Mouse (Mus musculus): Measurements from ENCODE around the gene Olfr1054. TPM values are rescaled to one million over a fixed set of nuclear protein-coding genes. Genes with fewer than 3 reads are reported as not detected.
"Not testable (repeated sequence)": the region's sequence is repeated elsewhere in the genome, so short reads cannot be mapped to it uniquely, and the experiment has no call there.

The Olfr1054 gene
- not detected in 2 replicates for polyA plus RNA-seq (2015; fragmentation: Nextera tagmentation; extraction: Ambion mirVana)

DNA sequence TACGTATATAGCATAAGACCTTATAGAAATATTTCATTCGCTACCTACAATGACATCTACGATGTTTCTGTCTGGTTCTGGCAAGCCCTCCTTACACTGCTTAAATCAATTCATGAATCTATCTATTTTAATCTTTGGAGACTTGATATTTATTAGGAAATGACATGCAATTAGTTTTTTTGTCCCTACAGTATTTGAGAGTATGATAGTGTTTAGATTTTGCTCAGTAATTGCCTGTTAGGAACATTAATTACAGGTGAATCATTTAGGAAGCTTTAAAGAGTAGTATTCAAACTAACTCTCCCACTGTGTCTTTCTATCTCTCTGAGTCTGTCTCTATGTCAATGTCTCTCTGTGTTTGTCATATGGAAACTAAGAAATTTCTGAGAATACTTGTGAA lies at the start of gene Olfr1054:
Gene Olfr1054, minus strand, starts transcription at position 101 of the 400 bp plus-strand sequence.
- Histone ChIP-seq H3K27ac (replicated peaks) (no peak within 1 kb of the TSS), H3K9me3 (ENCODE audit: control insufficient read depth, low read length) (no peaks in the 10 kb centered on the region), H3K4me3 (ENCODE audit: low read depth, low read length) (no peak within 1 kb of the TSS), H3K27me3 (ENCODE audit: control insufficient read depth, insufficient read depth, low read length) (no peaks in the 10 kb centered on the region), H3K36me3 (ENCODE audit: control insufficient read depth, insufficient read depth, low read length) (no peaks in the 10 kb centered on the region), H3K9ac (ENCODE audit: low read length) (no peak within 1 kb of the TSS), H3K4me2 (replicated peaks; ENCODE audit: low read depth) (no peak within 1 kb of the TSS), H3K4me1 (replicated peaks; ENCODE audit: control insufficient read depth, insufficient read depth) (no peaks in the 10 kb centered on the region)
- WGBS, result 77% methylated on average over 3 of the region's 3 CpGs
- DNase-seq (ENCODE audit: low spot score) (no peak), ATAC-seq (ENCODE audit: low FRiP score, low TSS enrichment) (no peak)
- TF ChIP-seq EP300 (optimal IDR thresholded peaks at IDR 0.05) (no peak), CTCF (IDR thresholded peaks at IDR 0.05; ENCODE audit: low read depth) (no peak)

DNA sequence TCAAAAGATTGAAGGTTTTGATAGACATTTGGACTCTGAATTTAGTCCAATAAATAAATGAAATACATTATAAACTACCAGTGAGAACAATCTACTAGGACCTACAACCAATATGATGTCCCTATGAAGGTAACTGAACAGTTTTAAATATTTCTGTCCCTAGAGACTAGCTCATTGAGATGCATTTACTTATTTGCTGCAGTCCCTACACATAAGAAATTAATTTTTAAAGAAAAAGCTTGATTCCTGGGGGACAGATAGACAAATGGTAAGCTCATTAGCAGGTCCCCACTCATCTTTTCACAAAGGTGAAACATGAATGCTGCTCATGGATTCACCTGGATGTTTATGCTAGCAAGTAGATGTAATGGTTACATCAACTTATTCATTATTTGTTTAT lies 43.1 kb upstream of the Olfr1054 start, which contains the start of gene Olfr1057:
Gene Olfr1057, minus strand, starts transcription at position 101 of the 400 bp plus-strand sequence.
- no peaks in the 10 kb centered on the region for H3K27me3 ChIP-seq (ENCODE audit: control insufficient read depth, insufficient read depth, low read length)
- H3K9me3 ChIP-seq (ENCODE audit: control insufficient read depth, low read length), result no peaks in the 10 kb centered on the region
- no peak within 1 kb of the TSS for H3K4me3 ChIP-seq (ENCODE audit: low read depth, low read length)
- no peak within 1 kb of the TSS for H3K27ac ChIP-seq (replicated peaks)
- ATAC-seq (ENCODE audit: low FRiP score, low TSS enrichment) (no peak), DNase-seq (ENCODE audit: low spot score) (no peak)
- no peaks in the 10 kb centered on the region for H3K4me1 ChIP-seq (replicated peaks; ENCODE audit: control insufficient read depth, insufficient read depth)
- no peaks in the 10 kb centered on the region for H3K36me3 ChIP-seq (ENCODE audit: control insufficient read depth, insufficient read depth, low read length)
- TF ChIP-seq CTCF (IDR thresholded peaks at IDR 0.05; ENCODE audit: low read depth), result no peak
- no peak for TF ChIP-seq EP300 (optimal IDR thresholded peaks at IDR 0.05)
- no peak within 1 kb of the TSS for H3K9ac ChIP-seq (ENCODE audit: low read length)
- H3K4me2 ChIP-seq (replicated peaks; ENCODE audit: low read depth), result no peak within 1 kb of the TSS

- H3K4me3 ChIP-seq (ENCODE audit: low read depth, low read length); H3K4me1 ChIP-seq (replicated peaks; ENCODE audit: control insufficient read depth, insufficient read depth); H3K4me2 ChIP-seq (replicated peaks; ENCODE audit: low read depth); H3K36me3 ChIP-seq (ENCODE audit: control insufficient read depth, insufficient read depth, low read length); H3K27ac ChIP-seq (replicated peaks); H3K27me3 ChIP-seq (ENCODE audit: control insufficient read depth, insufficient read depth, low read length); H3K9ac ChIP-seq (ENCODE audit: low read length); H3K9me3 ChIP-seq (ENCODE audit: control insufficient read depth, low read length); DNase-seq (ENCODE audit: low spot score); ATAC-seq (ENCODE audit: low FRiP score, low TSS enrichment): not testable (repeated sequence)
- no CpG with 5 or more reads among the region's 6 CpGs for WGBS
These were observed 31.1 kb upstream of the Olfr1054 start for GRCm38 (mm10) chr2:86366342-86366741.

- H3K27ac ChIP-seq (replicated peaks), result no peak within 1 kb of the TSS
- TF ChIP-seq EP300 (optimal IDR thresholded peaks at IDR 0.05), result no peak
- TF ChIP-seq CTCF (IDR thresholded peaks at IDR 0.05; ENCODE audit: low read depth), result no peak
- ATAC-seq (ENCODE audit: low FRiP score, low TSS enrichment), result no peak
- H3K9ac ChIP-seq (ENCODE audit: low read length), result no peak within 1 kb of the TSS
- H3K4me3 ChIP-seq (ENCODE audit: low read depth, low read length), result no peak within 1 kb of the TSS
- H3K9me3 ChIP-seq (ENCODE audit: control insufficient read depth, low read length), result no peaks in the 10 kb centered on the region
- no peaks in the 10 kb centered on the region for H3K27me3 ChIP-seq (ENCODE audit: control insufficient read depth, insufficient read depth, low read length)
- H3K4me1 ChIP-seq (replicated peaks; ENCODE audit: control insufficient read depth, insufficient read depth), result no peaks in the 10 kb centered on the region
- H3K4me2 ChIP-seq (replicated peaks; ENCODE audit: low read depth), result no peak within 1 kb of the TSS
- DNase-seq (ENCODE audit: low spot score), result no peak
- no peaks in the 10 kb centered on the region for H3K36me3 ChIP-seq (ENCODE audit: control insufficient read depth, insufficient read depth, low read length)
These were observed 27.1 kb upstream of the Olfr1054 start, which contains the start of gene Olfr1056 for GRCm38 (mm10) chr2:86362369-86362768. Olfr1056 (minus strand) TSS chr2:86362469.

- not testable (repeated sequence) for H3K27ac ChIP-seq (replicated peaks); DNase-seq (ENCODE audit: low spot score); H3K4me2 ChIP-seq (replicated peaks; ENCODE audit: low read depth)
These were observed 16.5 kb upstream of the Olfr1054 start for GRCm38 (mm10) chr2:86351751-86352150.

GRCm38 (mm10) chr2:86350184-86350583 lies 15.0 kb upstream of the Olfr1054 start, which contains the start of gene Olfr1055:
Olfr1055 (minus strand) TSS chr2:86350284.
- Histone ChIP-seq H3K4me1 (replicated peaks; ENCODE audit: control insufficient read depth, insufficient read depth) (no peaks in the 10 kb centered on the region), H3K27ac (replicated peaks) (no peak within 1 kb of the TSS), H3K9me3 (ENCODE audit: control insufficient read depth, low read length) (no peaks in the 10 kb centered on the region), H3K27me3 (ENCODE audit: control insufficient read depth, insufficient read depth, low read length) (no peaks in the 10 kb centered on the region), H3K4me2 (replicated peaks; ENCODE audit: low read depth) (no peak within 1 kb of the TSS), H3K9ac (ENCODE audit: low read length) (no peak within 1 kb of the TSS), H3K4me3 (ENCODE audit: low read depth, low read length) (no peak within 1 kb of the TSS), H3K36me3 (ENCODE audit: control insufficient read depth, insufficient read depth, low read length) (no peaks in the 10 kb centered on the region)
- TF ChIP-seq CTCF (IDR thresholded peaks at IDR 0.05; ENCODE audit: low read depth) (no peak), EP300 (optimal IDR thresholded peaks at IDR 0.05) (no peak)
- ATAC-seq (ENCODE audit: low FRiP score, low TSS enrichment) (no peak), DNase-seq (ENCODE audit: low spot score) (no peak)
- 79% methylated on average over 5 of the region's 5 CpGs for WGBS

More at GRCm38 (mm10) chr2:86351751-86352150, 16.5 kb upstream of the Olfr1054 start:
- 90% methylated on average over 1 of the region's 1 CpGs for whole genome bisulfite sequencing
- not testable (repeated sequence) for H3K27me3 ChIP-seq (ENCODE audit: control insufficient read depth, insufficient read depth, low read length); H3K4me3 ChIP-seq (ENCODE audit: low read depth, low read length); H3K9me3 ChIP-seq (ENCODE audit: control insufficient read depth, low read length); H3K4me1 ChIP-seq (replicated peaks; ENCODE audit: control insufficient read depth, insufficient read depth); ATAC-seq (ENCODE audit: low FRiP score, low TSS enrichment); H3K36me3 ChIP-seq (ENCODE audit: control insufficient read depth, insufficient read depth, low read length); H3K9ac ChIP-seq (ENCODE audit: low read length)
